In the genomic region with DNA sequence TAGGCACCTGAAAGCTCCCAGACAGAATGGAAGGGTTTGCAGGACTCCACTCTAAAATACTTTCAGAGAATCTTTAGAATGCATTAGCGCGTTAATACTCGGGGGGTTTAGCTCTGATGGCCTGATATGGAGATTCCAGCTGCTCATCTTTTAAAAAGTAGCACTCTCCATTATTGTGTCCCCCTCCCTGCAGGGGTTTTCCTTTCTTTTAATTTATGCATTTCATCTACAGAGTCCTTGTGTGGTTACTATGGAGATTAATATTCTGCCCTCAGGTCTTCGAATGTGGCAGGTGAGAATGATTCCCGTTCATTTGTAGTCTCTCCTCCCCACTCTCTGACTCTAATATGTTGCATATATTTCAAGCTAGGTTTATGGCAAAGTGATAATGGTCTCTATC, we compare ENCODE assay signal across 27 mouse cellular contexts.
DNase-seq lines count a peak whose midpoint lies in the region; ATAC-seq lines count a peak whose summit lies in the region.
"Had no signal": no experiment of that assay in that cellular context is flagged by ENCODE, and none has a peak within 500 bp of the region (broad histone marks: within the 10 kb centered on the region; RNA-seq: fewer than 3 reads in every experiment).

No protein-coding gene starts in this region.

- no peak overlapping the region for H3K9ac ChIP-seq in hindbrain, embryonic 12.5 days
- H3K9ac ChIP-seq in hindbrain, embryonic 11.5 days (ENCODE audit: low read depth, low read length): no peak overlapping the region
- H3K9ac ChIP-seq in neural tube, embryonic 12.5 days: no peak overlapping the region
- no peak overlapping the region for H3K9ac ChIP-seq in neural tube, embryonic 15.5 days (replicated peaks)
- H3K9ac ChIP-seq in hindbrain, embryonic 15.5 days: no peak overlapping the region
- no peak overlapping the region for H3K9ac ChIP-seq in neural tube, embryonic 14.5 days (replicated peaks; ENCODE audit: low read depth, low read length)
- H3K9ac ChIP-seq: embryonic facial prominence, embryonic 13.5 days; heart, embryonic 15.5 days; kidney, embryonic 15.5 days; limb, embryonic 12.5 days; liver, embryonic 15.5 days; lung, embryonic 14.5 days had no signal

- 0 out of 2 replicates have a peak, but pooled peaks have one; percentile 29 for ATAC-seq in hindbrain, embryonic 12.5 days (ENCODE audit: low FRiP score)
- no peak for ATAC-seq in hindbrain, embryonic 11.5 days (ENCODE audit: low FRiP score)
- 0 out of 2 replicates have a peak, but pooled peaks have one; percentile 41 for ATAC-seq in neural tube, embryonic 12.5 days (ENCODE audit: low FRiP score, low read depth)
- ATAC-seq in neural tube, embryonic 15.5 days (ENCODE audit: low FRiP score): no peak
- ATAC-seq in hindbrain, embryonic 15.5 days (ENCODE audit: low FRiP score, low read depth): peak; percentile 27; the same call in 1 of the 2 replicates
- peak; percentile 50; the same call in 1 of the 2 replicates for ATAC-seq in neural tube, embryonic 14.5 days (ENCODE audit: low read depth)
- ATAC-seq: inflammation-experienced regulatory T-cells, adult 6 months had no signal

- H3K4me2 ChIP-seq in hindbrain, embryonic 12.5 days (replicated peaks): no peak overlapping the region
- H3K4me2 ChIP-seq in hindbrain, embryonic 11.5 days (replicated peaks; ENCODE audit: low read depth, low read length): no peak overlapping the region
- H3K4me2 ChIP-seq in neural tube, embryonic 12.5 days (replicated peaks): no peak overlapping the region
- no peak overlapping the region for H3K4me2 ChIP-seq in neural tube, embryonic 15.5 days
- no peak overlapping the region for H3K4me2 ChIP-seq in hindbrain, embryonic 15.5 days
- no peak overlapping the region for H3K4me2 ChIP-seq in neural tube, embryonic 14.5 days (ENCODE audit: low read depth, low read length)
- H3K4me2 ChIP-seq: embryonic facial prominence, embryonic 13.5 days; heart, embryonic 15.5 days; kidney, embryonic 15.5 days; limb, embryonic 12.5 days; liver, embryonic 15.5 days; lung, embryonic 14.5 days had no signal

- H3K4me3 ChIP-seq in hindbrain, embryonic 12.5 days: no peak overlapping the region
- H3K4me3 ChIP-seq in hindbrain, embryonic 11.5 days (ENCODE audit: low read depth, low read length): no peak overlapping the region
- H3K4me3 ChIP-seq in neural tube, embryonic 12.5 days: no peak overlapping the region
- H3K4me3 ChIP-seq in neural tube, embryonic 15.5 days (replicated peaks): no peak overlapping the region
- no peak overlapping the region for H3K4me3 ChIP-seq in hindbrain, embryonic 15.5 days
- H3K4me3 ChIP-seq in neural tube, embryonic 14.5 days (ENCODE audit: low read depth, low read length): no peak overlapping the region
- H3K4me3 ChIP-seq: embryonic facial prominence, embryonic 13.5 days; heart, embryonic 10.5 days; heart, embryonic 15.5 days; kidney, embryonic 15.5 days; left cerebral cortex, adult 2 months; limb, embryonic 12.5 days; liver, embryonic 15.5 days had no signal

- WGBS in hindbrain, embryonic 12.5 days: 87% methylated on average over 5 of the region's 5 CpGs
- WGBS in hindbrain, embryonic 11.5 days: 84% methylated on average over 5 of the region's 5 CpGs
- WGBS in neural tube, embryonic 12.5 days: 80% methylated on average over 5 of the region's 5 CpGs
- 74% methylated on average over 5 of the region's 5 CpGs for WGBS in neural tube, embryonic 15.5 days
- WGBS in hindbrain, embryonic 15.5 days: 69% methylated on average over 5 of the region's 5 CpGs
- 68% methylated on average over 5 of the region's 5 CpGs for WGBS in neural tube, embryonic 14.5 days

- no peaks in the 10 kb centered on the region for H3K36me3 ChIP-seq in hindbrain, embryonic 12.5 days
- H3K36me3 ChIP-seq in hindbrain, embryonic 11.5 days (ENCODE audit: control insufficient read depth, insufficient read depth, low read length): no peaks in the 10 kb centered on the region
- no peaks in the 10 kb centered on the region for H3K36me3 ChIP-seq in neural tube, embryonic 12.5 days
- no peaks in the 10 kb centered on the region for H3K36me3 ChIP-seq in neural tube, embryonic 15.5 days
- H3K36me3 ChIP-seq in hindbrain, embryonic 15.5 days: no peaks in the 10 kb centered on the region
- H3K36me3 ChIP-seq in neural tube, embryonic 14.5 days (ENCODE audit: control insufficient read depth, insufficient read depth, low read length): no peaks in the 10 kb centered on the region
- H3K36me3 ChIP-seq: embryonic facial prominence, embryonic 13.5 days; heart, embryonic 10.5 days; heart, embryonic 15.5 days; kidney, embryonic 15.5 days; limb, embryonic 12.5 days; liver, embryonic 15.5 days had no signal

- no peak for DNase-seq in hindbrain, embryonic 11.5 days (ENCODE audit: low spot score)
- no peak for DNase-seq in heart, postnatal 10 days
- DNase-seq: adrenal gland, postnatal 25 days; cerebellum, adult 18-20 months; gastrocnemius, postnatal 14 days; heart, postnatal 36 days; kidney, adult 11 months; kidney, postnatal 25 days; lung, postnatal 14 days; right cerebral cortex, adult 18-20 months; thymus, adult 18-20 months; thymus, postnatal 25 days had no signal

- H3K9me3 ChIP-seq in hindbrain, embryonic 12.5 days (replicated peaks): no peaks in the 10 kb centered on the region
- H3K9me3 ChIP-seq in hindbrain, embryonic 11.5 days (ENCODE audit: control insufficient read depth, low read length): no peaks in the 10 kb centered on the region
- H3K9me3 ChIP-seq in neural tube, embryonic 12.5 days: no peaks in the 10 kb centered on the region
- no peaks in the 10 kb centered on the region for H3K9me3 ChIP-seq in neural tube, embryonic 15.5 days (replicated peaks)
- no peaks in the 10 kb centered on the region for H3K9me3 ChIP-seq in hindbrain, embryonic 15.5 days
- H3K9me3 ChIP-seq in neural tube, embryonic 14.5 days (ENCODE audit: control insufficient read depth, low read length): no peaks in the 10 kb centered on the region
- H3K9me3 ChIP-seq: embryonic facial prominence, embryonic 13.5 days; heart, embryonic 10.5 days; heart, embryonic 15.5 days; kidney, embryonic 15.5 days; limb, embryonic 12.5 days; liver, embryonic 15.5 days had no signal

- intact Hi-C loops in heart, postnatal 10 days (cut with DNase I): loop anchor here (10.0 kb wide), 1 partner anchor 228 kb away; no protein-coding TSS in a partner anchor

- H3K4me1 ChIP-seq in hindbrain, embryonic 12.5 days: no peaks in the 10 kb centered on the region
- H3K4me1 ChIP-seq in hindbrain, embryonic 11.5 days (replicated peaks; ENCODE audit: control insufficient read depth, insufficient read depth, low read length): no peaks in the 10 kb centered on the region
- H3K4me1 ChIP-seq in neural tube, embryonic 12.5 days: no peaks in the 10 kb centered on the region
- H3K4me1 ChIP-seq in neural tube, embryonic 15.5 days: no peaks in the 10 kb centered on the region
- H3K4me1 ChIP-seq in hindbrain, embryonic 15.5 days (replicated peaks): 0 out of 2 replicates have a peak, but pooled peaks cover 4% of the 10 kb centered on the region
- no peaks in the 10 kb centered on the region for H3K4me1 ChIP-seq in neural tube, embryonic 14.5 days (ENCODE audit: control insufficient read depth, insufficient read depth, low read length)
- H3K4me1 ChIP-seq: embryonic facial prominence, embryonic 13.5 days; heart, embryonic 10.5 days; heart, embryonic 15.5 days; kidney, embryonic 15.5 days; limb, embryonic 12.5 days; liver, embryonic 15.5 days had no signal

- H3K27me3 ChIP-seq in hindbrain, embryonic 12.5 days: no peaks in the 10 kb centered on the region
- no peaks in the 10 kb centered on the region for H3K27me3 ChIP-seq in hindbrain, embryonic 11.5 days (ENCODE audit: control insufficient read depth, insufficient read depth, low read length)
- no peaks in the 10 kb centered on the region for H3K27me3 ChIP-seq in neural tube, embryonic 12.5 days (replicated peaks)
- no peaks in the 10 kb centered on the region for H3K27me3 ChIP-seq in neural tube, embryonic 15.5 days (replicated peaks)
- no peaks in the 10 kb centered on the region for H3K27me3 ChIP-seq in hindbrain, embryonic 15.5 days
- H3K27me3 ChIP-seq in neural tube, embryonic 14.5 days (ENCODE audit: control insufficient read depth, insufficient read depth, low read length): no peaks in the 10 kb centered on the region
- H3K27me3 ChIP-seq: embryonic facial prominence, embryonic 13.5 days; heart, embryonic 15.5 days; kidney, embryonic 15.5 days; limb, embryonic 12.5 days; liver, embryonic 15.5 days had no signal

- H3K27ac ChIP-seq in hindbrain, embryonic 12.5 days: no peak overlapping the region
- no peak overlapping the region for H3K27ac ChIP-seq in hindbrain, embryonic 11.5 days (ENCODE audit: low read depth, low read length)
- H3K27ac ChIP-seq in neural tube, embryonic 12.5 days: no peak overlapping the region
- no peak overlapping the region for H3K27ac ChIP-seq in neural tube, embryonic 15.5 days (replicated peaks)
- H3K27ac ChIP-seq in hindbrain, embryonic 15.5 days (replicated peaks): no peak overlapping the region
- H3K27ac ChIP-seq in neural tube, embryonic 14.5 days (ENCODE audit: low read depth, low read length): no peak overlapping the region
- H3K27ac ChIP-seq: embryonic facial prominence, embryonic 13.5 days; heart, embryonic 10.5 days; heart, embryonic 15.5 days; kidney, embryonic 15.5 days; left cerebral cortex, adult 2 months; limb, embryonic 12.5 days; liver, embryonic 15.5 days; stomach, postnatal 0 days had no signal

Comparison
In these comparisons a context has a peak if more than half of its experiments do, and no peak if none do; other contexts are left out.
1. ATAC-seq: peak in hindbrain, embryonic 12.5 days (single experiment), neural tube, embryonic 12.5 days (single experiment), hindbrain, embryonic 15.5 days (single experiment) and neural tube, embryonic 14.5 days (single experiment); none in hindbrain, embryonic 11.5 days (single experiment) and neural tube, embryonic 15.5 days (single experiment).